Mouse (Mus musculus): ENCODE data around the gene Nphp4. TPM values are rescaled to one million over a fixed set of nuclear protein-coding genes. Genes with fewer than 3 reads are reported as not detected.

Gene Nphp4
- 3.8 and 4.0 TPM in 2 replicates for polyA plus RNA-seq (2015; fragmentation: Nextera tagmentation; extraction: Ambion mirVana)

- Histone ChIP-seq H3K4me2 (ENCODE audit: low read depth, low read length) (peak within 1 kb of the TSS; percentile 90), H3K9me3 (ENCODE audit: control insufficient read depth, low read length) (no peaks in the 10 kb centered on the region), H3K36me3 (ENCODE audit: control insufficient read depth, insufficient read depth, low read length) (no peaks in the 10 kb centered on the region), H3K9ac (ENCODE audit: low read length) (peak within 1 kb of the TSS; percentile 84), H3K27ac (ENCODE audit: low read length) (no peak within 1 kb of the TSS), H3K4me1 (replicated peaks; ENCODE audit: control insufficient read depth, insufficient read depth, low read length) (peaks cover 6% of the 10 kb centered on the region), H3K27me3 (ENCODE audit: control insufficient read depth, insufficient read depth, low read depth, low read length) (peaks cover 3% of the 10 kb centered on the region; the same call in 1 of the 2 replicates), H3K4me3 (ENCODE audit: low read length) (peak within 1 kb of the TSS; percentile 84)
- no peak for ATAC-seq (ENCODE audit: low read depth)
- 4% methylated on average over 18 of the region's 18 CpGs for WGBS
These were observed at the start of gene Nphp4 for GRCm38 (mm10) chr4:152476427-152477023. TSS of gene Nphp4 (plus strand) at chr4:152476706.

DNA sequence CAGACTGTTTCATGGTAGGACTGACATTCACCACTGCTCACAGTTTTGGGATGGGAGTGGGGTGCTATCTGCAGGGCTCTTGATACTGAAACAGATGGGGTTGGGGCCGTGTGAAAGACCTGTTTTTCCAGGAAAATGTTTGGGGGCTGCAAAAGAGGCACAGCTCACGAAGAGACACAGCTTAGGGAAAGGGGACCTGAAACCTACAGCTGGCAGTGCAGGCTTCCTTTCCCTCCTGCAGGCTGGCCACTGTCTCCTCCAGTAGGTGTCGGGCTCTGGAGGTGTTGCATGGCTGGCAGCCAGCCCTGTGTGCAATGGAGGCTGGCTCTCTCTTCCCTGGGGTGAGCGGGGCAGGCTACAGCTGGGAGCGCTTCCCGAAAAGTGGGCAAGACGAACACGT, 48.2 kb upstream of the Nphp4 start:
- 43% methylated on average over 8 of the region's 8 CpGs for WGBS
- no peak overlapping the region for H3K9ac ChIP-seq (ENCODE audit: low read length)
- H3K4me3 ChIP-seq (ENCODE audit: low read length): no peak overlapping the region
- H3K4me2 ChIP-seq (ENCODE audit: low read depth, low read length): no peak overlapping the region
- 0 out of 2 replicates have a peak, but pooled peaks cover 2% of the 10 kb centered on the region for H3K9me3 ChIP-seq (ENCODE audit: control insufficient read depth, low read length)
- H3K27me3 ChIP-seq (ENCODE audit: control insufficient read depth, insufficient read depth, low read depth, low read length): no peaks in the 10 kb centered on the region
- no peaks in the 10 kb centered on the region for H3K36me3 ChIP-seq (ENCODE audit: control insufficient read depth, insufficient read depth, low read length)
- ATAC-seq (ENCODE audit: low read depth): no peak
- H3K27ac ChIP-seq (ENCODE audit: low read length): no peak overlapping the region
- no peaks in the 10 kb centered on the region for H3K4me1 ChIP-seq (replicated peaks; ENCODE audit: control insufficient read depth, insufficient read depth, low read length)

- no peaks in the 10 kb centered on the region for H3K36me3 ChIP-seq (ENCODE audit: control insufficient read depth, insufficient read depth, low read length)
- peaks cover 3% of the 10 kb centered on the region; the same call in 1 of the 2 replicates for H3K27me3 ChIP-seq (ENCODE audit: control insufficient read depth, insufficient read depth, low read depth, low read length)
- H3K4me2 ChIP-seq (ENCODE audit: low read depth, low read length): no peak overlapping the region
- 44% methylated on average over 5 of the region's 5 CpGs for WGBS
- H3K9me3 ChIP-seq (ENCODE audit: control insufficient read depth, low read length): no peaks in the 10 kb centered on the region
- no peaks in the 10 kb centered on the region for H3K4me1 ChIP-seq (replicated peaks; ENCODE audit: control insufficient read depth, insufficient read depth, low read length)
- no peak overlapping the region for H3K4me3 ChIP-seq (ENCODE audit: low read length)
- H3K9ac ChIP-seq (ENCODE audit: low read length): no peak overlapping the region
- no peak overlapping the region for H3K27ac ChIP-seq (ENCODE audit: low read length)
- ATAC-seq (ENCODE audit: low read depth): no peak
These were observed 44.2 kb upstream of the Nphp4 start for GRCm38 (mm10) chr4:152432308-152432707.

DNA sequence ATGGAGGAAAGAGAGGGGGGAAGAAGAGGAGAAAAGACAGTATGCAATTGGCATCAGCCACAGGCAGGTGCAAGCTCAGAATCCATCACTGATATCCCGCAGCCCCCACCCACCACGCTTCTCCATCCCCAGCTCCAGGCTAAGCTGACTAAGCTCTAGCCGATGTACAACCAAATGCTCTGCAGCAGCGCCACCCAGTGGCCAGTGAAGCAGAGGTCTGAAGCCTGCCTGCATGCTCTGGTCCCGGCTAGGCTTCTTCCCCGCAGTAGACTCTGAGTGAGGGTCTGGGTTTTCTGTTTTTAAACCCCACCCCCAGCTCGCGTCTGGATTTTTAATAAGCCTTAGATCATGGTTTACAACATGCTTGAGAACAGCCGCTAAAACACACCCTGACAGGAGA, 41.7 kb upstream of the Nphp4 start:
- Histone ChIP-seq H3K4me3 (ENCODE audit: low read length) (no peak overlapping the region), H3K27me3 (ENCODE audit: control insufficient read depth, insufficient read depth, low read depth, low read length) (peaks cover 3% of the 10 kb centered on the region; the same call in 1 of the 2 replicates), H3K9me3 (ENCODE audit: control insufficient read depth, low read length) (no peaks in the 10 kb centered on the region), H3K4me1 (replicated peaks; ENCODE audit: control insufficient read depth, insufficient read depth, low read length) (no peaks in the 10 kb centered on the region), H3K36me3 (ENCODE audit: control insufficient read depth, insufficient read depth, low read length) (no peaks in the 10 kb centered on the region), H3K9ac (ENCODE audit: low read length) (no peak overlapping the region), H3K4me2 (ENCODE audit: low read depth, low read length) (peak overlapping the region; percentile 45), H3K27ac (ENCODE audit: low read length) (no peak overlapping the region)
- ATAC-seq (ENCODE audit: low read depth): peak; percentile 83
- WGBS: 3% methylated on average over 9 of the region's 9 CpGs

GRCm38 (mm10) chr4:152435255-152435654, 41.3 kb upstream of the Nphp4 start:
- 10% methylated on average over 10 of the region's 10 CpGs for WGBS
- Histone ChIP-seq H3K27ac (ENCODE audit: low read length) (no peak overlapping the region), H3K9ac (ENCODE audit: low read length) (no peak overlapping the region), H3K27me3 (ENCODE audit: control insufficient read depth, insufficient read depth, low read depth, low read length) (peaks cover 3% of the 10 kb centered on the region; the same call in 1 of the 2 replicates), H3K4me1 (replicated peaks; ENCODE audit: control insufficient read depth, insufficient read depth, low read length) (no peaks in the 10 kb centered on the region), H3K36me3 (ENCODE audit: control insufficient read depth, insufficient read depth, low read length) (no peaks in the 10 kb centered on the region), H3K9me3 (ENCODE audit: control insufficient read depth, low read length) (no peaks in the 10 kb centered on the region), H3K4me3 (ENCODE audit: low read length) (no peak overlapping the region), H3K4me2 (ENCODE audit: low read depth, low read length) (peak overlapping the region; percentile 45)
- ATAC-seq (ENCODE audit: low read depth): no peak

DNA sequence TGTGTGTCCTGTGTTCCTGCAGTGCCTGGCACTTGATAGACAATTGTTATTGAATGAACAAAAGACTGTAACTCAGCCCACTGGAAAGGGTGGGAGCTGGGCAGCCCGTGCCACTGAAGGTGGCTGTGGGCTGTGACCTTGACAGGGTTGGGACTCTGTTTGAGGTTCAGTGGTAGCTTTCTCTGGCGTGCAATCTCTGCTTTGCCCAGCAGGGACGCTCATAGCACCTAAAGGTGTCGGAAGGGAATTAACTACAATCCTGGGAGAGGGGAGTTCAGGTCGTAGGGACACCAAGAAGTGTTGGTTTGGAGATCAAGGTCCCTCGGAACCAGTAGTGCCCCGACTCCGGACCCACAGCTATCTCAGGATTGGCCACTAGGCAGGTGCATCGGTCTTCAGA, 35.6 kb upstream of the Nphp4 start:
- no peak overlapping the region for H3K4me3 ChIP-seq (ENCODE audit: low read length)
- no peaks in the 10 kb centered on the region for H3K4me1 ChIP-seq (replicated peaks; ENCODE audit: control insufficient read depth, insufficient read depth, low read length)
- no peaks in the 10 kb centered on the region for H3K27me3 ChIP-seq (ENCODE audit: control insufficient read depth, insufficient read depth, low read depth, low read length)
- no peak overlapping the region for H3K9ac ChIP-seq (ENCODE audit: low read length)
- H3K9me3 ChIP-seq (ENCODE audit: control insufficient read depth, low read length): no peaks in the 10 kb centered on the region
- WGBS: 54% methylated on average over 9 of the region's 9 CpGs
- H3K27ac ChIP-seq (ENCODE audit: low read length): no peak overlapping the region
- H3K4me2 ChIP-seq (ENCODE audit: low read depth, low read length): no peak overlapping the region
- ATAC-seq (ENCODE audit: low read depth): no peak
- H3K36me3 ChIP-seq (ENCODE audit: control insufficient read depth, insufficient read depth, low read length): no peaks in the 10 kb centered on the region

DNA sequence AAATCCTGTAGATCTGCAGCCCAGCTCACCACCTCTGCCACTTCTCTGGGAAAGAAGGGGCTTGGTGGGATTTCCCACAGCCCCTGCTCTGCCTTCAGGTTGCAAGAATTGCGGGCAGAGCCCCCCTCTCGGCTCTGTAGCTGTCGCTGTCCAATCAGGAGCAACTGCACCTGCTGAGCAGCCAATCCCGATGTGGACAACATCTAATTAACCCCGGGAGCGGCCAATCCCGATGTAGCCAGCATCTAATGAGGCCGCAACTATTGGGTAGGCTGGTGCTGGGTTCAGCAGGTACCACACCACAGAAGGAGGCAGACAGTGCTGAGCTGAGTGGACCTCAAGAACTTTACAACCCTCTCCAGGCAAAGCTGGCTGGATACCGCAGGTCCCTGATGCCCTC, 35.0 kb upstream of the Nphp4 start:
- H3K4me2 ChIP-seq (ENCODE audit: low read depth, low read length): no peak overlapping the region
- H3K9ac ChIP-seq (ENCODE audit: low read length): no peak overlapping the region
- no peak for ATAC-seq (ENCODE audit: low read depth)
- no peak overlapping the region for H3K4me3 ChIP-seq (ENCODE audit: low read length)
- WGBS: 32% methylated on average over 9 of the region's 9 CpGs
- H3K27ac ChIP-seq (ENCODE audit: low read length): no peak overlapping the region
- no peaks in the 10 kb centered on the region for H3K27me3 ChIP-seq (ENCODE audit: control insufficient read depth, insufficient read depth, low read depth, low read length)
- no peaks in the 10 kb centered on the region for H3K9me3 ChIP-seq (ENCODE audit: control insufficient read depth, low read length)
- no peaks in the 10 kb centered on the region for H3K36me3 ChIP-seq (ENCODE audit: control insufficient read depth, insufficient read depth, low read length)
- H3K4me1 ChIP-seq (replicated peaks; ENCODE audit: control insufficient read depth, insufficient read depth, low read length): no peaks in the 10 kb centered on the region

DNA sequence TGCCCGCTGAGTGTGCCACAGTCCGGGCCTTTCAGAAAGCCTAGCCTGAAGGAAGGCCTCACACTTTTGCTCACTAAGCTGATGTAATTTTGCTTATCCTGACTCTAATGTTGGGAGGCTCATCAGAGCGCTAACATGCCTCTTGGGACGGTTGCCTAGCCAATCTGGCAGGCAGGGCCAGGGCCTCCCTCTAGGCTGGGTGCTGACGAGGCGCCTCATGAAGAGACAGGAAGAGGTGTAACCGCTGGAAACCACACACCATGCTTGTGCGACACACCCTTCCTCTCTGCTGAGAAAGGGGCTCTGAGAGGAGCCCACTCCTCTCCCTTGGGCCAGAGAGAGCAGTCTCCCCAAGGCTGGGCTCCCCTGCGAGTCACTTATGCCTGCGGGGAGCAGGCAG, 30.3 kb upstream of the Nphp4 start:
- no peaks in the 10 kb centered on the region for H3K9me3 ChIP-seq (ENCODE audit: control insufficient read depth, low read length)
- ATAC-seq (ENCODE audit: low read depth): peak; percentile 41; the same call in 1 of the 2 replicates
- no peak overlapping the region for H3K27ac ChIP-seq (ENCODE audit: low read length)
- no peak overlapping the region for H3K9ac ChIP-seq (ENCODE audit: low read length)
- WGBS: 59% methylated on average over 10 of the region's 10 CpGs
- H3K4me1 ChIP-seq (replicated peaks; ENCODE audit: control insufficient read depth, insufficient read depth, low read length): no peaks in the 10 kb centered on the region
- no peak overlapping the region for H3K4me3 ChIP-seq (ENCODE audit: low read length)
- no peaks in the 10 kb centered on the region for H3K36me3 ChIP-seq (ENCODE audit: control insufficient read depth, insufficient read depth, low read length)
- no peaks in the 10 kb centered on the region for H3K27me3 ChIP-seq (ENCODE audit: control insufficient read depth, insufficient read depth, low read depth, low read length)
- no peak overlapping the region for H3K4me2 ChIP-seq (ENCODE audit: low read depth, low read length)

DNA sequence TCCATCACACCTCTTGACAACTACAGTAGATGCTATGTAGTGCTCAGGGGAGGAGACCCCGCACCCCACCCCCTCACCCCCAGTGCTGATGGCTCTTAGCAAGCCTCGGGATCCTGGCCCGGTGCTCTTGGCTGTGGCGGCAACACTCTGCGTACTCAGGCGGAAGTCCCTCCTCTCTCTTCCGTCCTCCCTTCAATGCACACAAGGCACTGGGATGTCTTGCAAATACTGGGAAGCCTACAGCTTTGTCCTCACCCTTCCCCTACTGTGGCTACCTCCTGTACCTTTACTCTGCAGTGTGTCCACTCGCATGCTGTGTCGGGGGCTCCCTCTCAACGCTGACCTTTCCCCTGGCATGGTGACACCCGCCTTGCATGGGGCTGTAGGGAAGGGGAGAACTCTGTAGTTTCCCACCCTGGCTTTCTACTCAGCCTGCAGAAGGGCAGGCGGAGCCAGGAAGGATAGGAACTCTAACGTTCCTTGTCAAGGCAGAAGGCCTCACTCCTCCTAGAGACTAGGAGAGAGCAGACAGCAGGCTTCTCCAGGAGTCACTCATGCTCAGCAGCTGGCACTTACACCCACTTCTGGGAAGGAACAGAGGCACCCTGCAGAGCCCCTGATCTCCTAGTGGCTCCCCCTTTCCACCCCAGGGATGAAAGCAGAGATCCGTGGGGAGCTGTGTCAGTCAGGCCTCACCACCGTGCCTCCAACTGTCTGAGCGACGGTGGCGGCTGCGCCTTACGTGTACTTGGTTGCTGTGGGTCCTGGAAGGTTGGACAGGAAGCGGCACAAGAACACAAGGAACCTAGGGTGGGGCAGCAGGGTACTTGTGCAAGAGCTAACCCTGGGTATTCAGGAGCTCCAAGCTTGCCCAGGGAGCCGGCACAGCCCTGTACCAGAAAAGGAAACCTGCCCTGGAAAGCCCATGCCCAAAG, 28.5 kb upstream of the Nphp4 start:
- H3K4me3 ChIP-seq (ENCODE audit: low read length): no peak overlapping the region
- H3K9me3 ChIP-seq (ENCODE audit: control insufficient read depth, low read length): no peaks in the 10 kb centered on the region
- no peaks in the 10 kb centered on the region for H3K4me1 ChIP-seq (replicated peaks; ENCODE audit: control insufficient read depth, insufficient read depth, low read length)
- WGBS: 67% methylated on average over 22 of the region's 22 CpGs
- H3K9ac ChIP-seq (ENCODE audit: low read length): no peak overlapping the region
- H3K27me3 ChIP-seq (ENCODE audit: control insufficient read depth, insufficient read depth, low read depth, low read length): no peaks in the 10 kb centered on the region
- no peak overlapping the region for H3K4me2 ChIP-seq (ENCODE audit: low read depth, low read length)
- no peak overlapping the region for H3K27ac ChIP-seq (ENCODE audit: low read length)
- H3K36me3 ChIP-seq (ENCODE audit: control insufficient read depth, insufficient read depth, low read length): no peaks in the 10 kb centered on the region
- no peak for ATAC-seq (ENCODE audit: low read depth)
